Mouse (Mus musculus) brain, embryonic 14.5 days (tissue): ENCODE results near the gene Snap47.

Experiments
- CTCF ChIP-seq: fragments of 200-500 bp; IDR thresholded peaks from 2 replicates; pipeline ENCODE4 v1.5.1; 2012; ENCODE audit warnings: inconsistent platforms, mild to moderate bottlenecking, moderate library complexity, borderline replicate concordance; ENCODE audit not compliant: insufficient read depth, insufficient read length; ENCODE audit errors: extremely low read depth
- POLR2A ChIP-seq: fragments of 200-500 bp; IDR thresholded peaks from 2 replicates; pipeline ENCODE4 v1.6.1; 2012; ENCODE audit warnings: mild to moderate bottlenecking, inconsistent platforms, borderline replicate concordance; ENCODE audit not compliant: poor library complexity, insufficient read depth, insufficient read length, severe bottlenecking; ENCODE audit errors: extremely low read depth

- TF ChIP-seq CTCF (no peak), POLR2A (no peak)
Observed at GRCm38 (mm10) chr11:59399830-59400229, 51.2 kb downstream of the Snap47 start.
